Mouse (Mus musculus) brain, embryonic 14.5 days (tissue): ENCODE measurements at regions not wholly inside any gene's neighbourhood (a gene's known extent, or its start where the extent isn't known, plus 50 kb on each side); places are given as distances from the start of the nearest gene placed in this dataset.

Source experiments
- CTCF ChIP-seq: fragments of 200-500 bp; IDR thresholded peaks from 2 replicates; pipeline ENCODE4 v1.5.1; 2012; ENCODE audit warnings: inconsistent platforms, mild to moderate bottlenecking, moderate library complexity, borderline replicate concordance; ENCODE audit not compliant: insufficient read depth, insufficient read length; ENCODE audit errors: extremely low read depth
- POLR2A ChIP-seq: fragments of 200-500 bp; IDR thresholded peaks from 2 replicates; pipeline ENCODE4 v1.6.1; 2012; ENCODE audit warnings: mild to moderate bottlenecking, inconsistent platforms, borderline replicate concordance; ENCODE audit not compliant: poor library complexity, insufficient read depth, insufficient read length, severe bottlenecking; ENCODE audit errors: extremely low read depth

GRCm38 (mm10) chr4:125275259-125275658 is 147.6 kb upstream of the Zc3h12a start:
- no peak for TF ChIP-seq CTCF
- no peak for TF ChIP-seq POLR2A
